Mouse (Mus musculus): ENCODE measurements around the gene Fam107b. TPM values are rescaled to one million over a fixed set of nuclear protein-coding genes. Genes with fewer than 3 reads are reported as not detected.
"Not testable (repeated sequence)": the region's sequence is repeated elsewhere in the genome, so short reads cannot be mapped to it uniquely, and the experiment has no call there.

Gene Fam107b
- polyA plus RNA-seq, 1 experiment from 2014 or later, result 34.4 TPM

DNA sequence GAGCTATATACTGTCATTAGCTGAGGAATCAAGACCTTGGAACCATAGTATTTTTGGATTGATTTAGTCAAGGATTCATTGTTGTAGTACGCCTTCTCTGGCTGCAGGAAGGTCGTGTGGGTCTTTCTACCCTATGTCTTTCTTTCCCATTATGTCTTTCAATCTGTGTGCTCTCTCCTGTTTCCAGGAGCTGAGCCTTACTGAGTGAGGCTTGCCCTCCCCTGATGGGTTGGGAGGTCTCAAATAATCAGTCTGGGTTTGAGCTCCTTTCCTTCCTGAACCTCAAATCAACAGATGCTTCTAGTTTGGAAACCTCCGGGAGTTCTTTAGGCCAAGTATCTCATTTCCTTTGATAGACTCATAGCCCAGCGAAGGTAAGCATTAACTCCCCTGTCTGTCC, 119.9 kb downstream of the Fam107b start:
- H3K4me3 ChIP-seq (ENCODE audit: low read length), result no peak overlapping the region
- no peak for ATAC-seq (replicated peaks; ENCODE audit: extremely low read depth, insufficient read depth, low FRiP score)
- no peaks in the 10 kb centered on the region for H3K27me3 ChIP-seq (ENCODE audit: control insufficient read depth, insufficient read depth, low read length)
- no peaks in the 10 kb centered on the region for H3K36me3 ChIP-seq (ENCODE audit: control insufficient read depth, insufficient read depth)
- 72% methylated on average over 4 of the region's 4 CpGs for WGBS
- no peaks in the 10 kb centered on the region for H3K9me3 ChIP-seq (replicated peaks; ENCODE audit: control insufficient read depth, low read length)
- no peak overlapping the region for H3K9ac ChIP-seq (ENCODE audit: low read length)
- no peaks in the 10 kb centered on the region for H3K4me1 ChIP-seq (ENCODE audit: control insufficient read depth, insufficient read depth, low read length)
- H3K27ac ChIP-seq (ENCODE audit: low read length), result no peak overlapping the region
- H3K4me2 ChIP-seq (ENCODE audit: low read depth, low read length), result no peak overlapping the region

DNA sequence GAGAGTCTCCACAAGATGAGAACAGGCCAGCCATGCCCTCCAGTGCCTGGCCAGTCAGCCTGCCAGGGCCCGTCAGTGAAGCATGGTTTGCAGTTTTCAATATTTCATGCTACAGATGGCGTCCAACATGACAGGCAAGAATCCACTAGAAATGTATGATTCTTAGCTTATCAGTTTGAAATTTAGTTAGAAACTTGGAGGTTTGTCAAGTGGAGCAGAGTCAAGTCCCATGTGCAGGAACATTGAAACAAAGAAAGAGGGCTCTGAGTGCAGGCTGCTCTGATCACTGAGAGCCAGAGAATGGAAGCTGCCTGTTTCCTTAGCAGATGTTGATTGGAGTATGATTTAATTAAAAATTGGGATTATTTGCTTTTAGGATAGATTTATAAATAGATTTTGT, 122.5 kb downstream of the Fam107b start:
- H3K27me3 ChIP-seq (ENCODE audit: control insufficient read depth, insufficient read depth, low read length), result no peaks in the 10 kb centered on the region
- no peak for ATAC-seq (replicated peaks; ENCODE audit: extremely low read depth, insufficient read depth, low FRiP score)

DNA sequence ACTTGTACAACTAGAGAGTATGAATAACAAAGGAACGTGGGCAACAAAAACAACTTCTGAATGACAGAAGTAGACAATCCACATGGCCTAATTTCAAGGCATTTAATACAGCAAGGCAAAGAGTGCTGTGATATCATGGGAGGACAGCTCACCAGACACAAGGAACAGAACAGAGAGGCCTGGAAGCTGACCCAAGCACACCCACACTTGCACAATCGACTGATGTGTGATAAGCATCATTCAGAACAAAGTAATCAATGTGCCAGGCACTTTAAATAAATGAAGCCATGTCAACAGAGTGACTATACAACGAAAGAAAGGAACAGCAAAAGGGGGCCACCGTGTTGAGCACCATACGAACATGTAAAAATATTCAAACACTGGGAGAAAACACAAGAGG, 125.6 kb downstream of the Fam107b start:
- Histone ChIP-seq H3K27me3 (ENCODE audit: control insufficient read depth, insufficient read depth, low read length) (no peaks in the 10 kb centered on the region), H3K4me3 (ENCODE audit: low read length) (no peak overlapping the region), H3K27ac (ENCODE audit: low read length) (no peak overlapping the region), H3K9me3 (replicated peaks; ENCODE audit: control insufficient read depth, low read length) (no peaks in the 10 kb centered on the region), H3K4me2 (ENCODE audit: low read depth, low read length) (no peak overlapping the region), H3K4me1 (ENCODE audit: control insufficient read depth, insufficient read depth, low read length) (no peaks in the 10 kb centered on the region), H3K9ac (ENCODE audit: low read length) (no peak overlapping the region), H3K36me3 (ENCODE audit: control insufficient read depth, insufficient read depth) (no peaks in the 10 kb centered on the region)
- WGBS, result 71% methylated on average over 5 of the region's 5 CpGs
- ATAC-seq (replicated peaks; ENCODE audit: extremely low read depth, insufficient read depth, low FRiP score), result no peak

More for the DNA sequence above, 122.5 kb downstream of the Fam107b start:
- H3K9me3 ChIP-seq (replicated peaks; ENCODE audit: control insufficient read depth, low read length), result no peaks in the 10 kb centered on the region
- H3K4me2 ChIP-seq (ENCODE audit: low read depth, low read length), result no peak overlapping the region
- no peak overlapping the region for H3K27ac ChIP-seq (ENCODE audit: low read length)
- no peaks in the 10 kb centered on the region for H3K4me1 ChIP-seq (ENCODE audit: control insufficient read depth, insufficient read depth, low read length)
- no peak overlapping the region for H3K9ac ChIP-seq (ENCODE audit: low read length)
- 74% methylated on average over 2 of the region's 2 CpGs for WGBS
- no peaks in the 10 kb centered on the region for H3K36me3 ChIP-seq (ENCODE audit: control insufficient read depth, insufficient read depth)
- no peak overlapping the region for H3K4me3 ChIP-seq (ENCODE audit: low read length)

DNA sequence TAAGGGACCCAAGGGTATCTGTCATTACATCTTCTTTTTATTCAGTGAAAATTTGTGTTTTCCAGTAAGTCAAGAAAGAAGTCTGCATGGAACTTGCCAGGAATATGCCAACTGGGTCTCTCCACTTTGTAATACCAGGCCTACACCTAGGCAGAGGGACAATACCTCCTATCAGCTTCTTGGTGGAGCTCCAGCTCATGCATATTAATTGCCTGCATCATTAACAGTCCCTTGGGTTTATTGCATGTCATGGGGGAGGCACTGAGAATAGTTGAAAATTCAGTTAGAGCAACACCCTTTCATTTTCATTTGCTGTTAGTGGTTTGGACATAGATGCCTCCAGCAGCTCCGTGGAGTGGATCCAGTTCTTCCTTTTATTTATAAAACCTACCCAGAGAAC, 130.1 kb downstream of the Fam107b start:
- ATAC-seq (replicated peaks; ENCODE audit: extremely low read depth, insufficient read depth, low FRiP score), result no peak

DNA sequence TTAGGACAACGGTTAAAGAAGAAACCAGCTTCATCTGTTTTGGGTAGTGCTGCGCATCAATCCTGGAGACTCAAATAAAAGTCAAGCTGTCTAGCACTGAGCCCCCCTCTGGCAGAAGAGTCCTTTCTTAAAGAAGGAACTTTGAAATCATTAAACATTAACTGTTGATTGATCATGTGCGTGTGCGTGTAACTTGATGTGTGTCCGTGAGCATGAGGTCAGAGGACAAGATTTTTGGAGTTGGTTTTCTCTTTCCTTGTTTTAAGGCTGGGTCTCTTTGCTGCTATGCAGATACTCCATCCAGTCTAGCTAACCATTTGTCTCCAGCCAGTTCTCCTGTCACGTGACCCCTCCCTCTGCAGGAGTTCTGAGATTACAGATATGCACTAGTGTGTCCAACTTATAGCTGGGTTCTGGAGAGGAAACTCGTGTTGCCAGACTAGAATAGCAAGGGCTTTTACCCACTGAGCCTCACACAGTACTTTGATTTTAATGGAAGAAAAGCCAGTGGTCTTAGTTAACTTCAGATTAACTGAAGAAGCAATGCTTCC, 132.4 kb downstream of the Fam107b start:
- no peak overlapping the region for H3K4me3 ChIP-seq (ENCODE audit: low read length)
- no peaks in the 10 kb centered on the region for H3K9me3 ChIP-seq (replicated peaks; ENCODE audit: control insufficient read depth, low read length)
- no peak overlapping the region for H3K4me2 ChIP-seq (ENCODE audit: low read depth, low read length)
- ATAC-seq (replicated peaks; ENCODE audit: extremely low read depth, insufficient read depth, low FRiP score), result no peak
- H3K4me1 ChIP-seq (ENCODE audit: control insufficient read depth, insufficient read depth, low read length), result no peaks in the 10 kb centered on the region
- H3K36me3 ChIP-seq (ENCODE audit: control insufficient read depth, insufficient read depth), result no peaks in the 10 kb centered on the region
- 75% methylated on average over 7 of the region's 7 CpGs for WGBS
- H3K9ac ChIP-seq (ENCODE audit: low read length), result no peak overlapping the region
- no peaks in the 10 kb centered on the region for H3K27me3 ChIP-seq (ENCODE audit: control insufficient read depth, insufficient read depth, low read length)
- H3K27ac ChIP-seq (ENCODE audit: low read length), result no peak overlapping the region

More for the DNA sequence above, 130.1 kb downstream of the Fam107b start:
- Histone ChIP-seq H3K4me3 (ENCODE audit: low read length) (no peak overlapping the region), H3K4me1 (ENCODE audit: control insufficient read depth, insufficient read depth, low read length) (no peaks in the 10 kb centered on the region), H3K27me3 (ENCODE audit: control insufficient read depth, insufficient read depth, low read length) (no peaks in the 10 kb centered on the region), H3K4me2 (ENCODE audit: low read depth, low read length) (no peak overlapping the region), H3K36me3 (ENCODE audit: control insufficient read depth, insufficient read depth) (no peaks in the 10 kb centered on the region), H3K9me3 (replicated peaks; ENCODE audit: control insufficient read depth, low read length) (no peaks in the 10 kb centered on the region), H3K27ac (ENCODE audit: low read length) (peak overlapping the region; percentile 50), H3K9ac (ENCODE audit: low read length) (no peak overlapping the region)
- 69% methylated on average over 1 of the region's 1 CpGs for WGBS

DNA sequence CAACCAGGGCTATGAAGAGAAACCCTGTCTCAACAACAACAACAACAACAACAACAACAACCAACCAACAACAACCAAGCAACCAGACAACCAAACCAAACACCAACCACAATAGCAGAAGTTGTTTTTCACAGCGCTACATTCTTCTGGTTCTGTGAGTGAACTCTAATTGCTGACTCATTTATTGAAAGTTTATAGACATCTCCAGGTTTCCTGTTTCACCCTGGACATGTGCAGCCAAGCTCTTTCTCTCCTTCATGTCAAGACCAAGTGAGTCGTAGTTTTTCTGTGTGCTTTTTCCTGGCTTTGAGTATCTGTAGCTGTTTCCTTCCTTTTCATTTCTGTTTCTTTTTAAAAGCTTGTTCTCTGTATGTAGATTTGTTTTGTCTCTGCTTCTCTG, 133.5 kb downstream of the Fam107b start:
- no peaks in the 10 kb centered on the region for H3K36me3 ChIP-seq (ENCODE audit: control insufficient read depth, insufficient read depth)
- no peaks in the 10 kb centered on the region for H3K4me1 ChIP-seq (ENCODE audit: control insufficient read depth, insufficient read depth, low read length)
- no peak for ATAC-seq (replicated peaks; ENCODE audit: extremely low read depth, insufficient read depth, low FRiP score)
- no peaks in the 10 kb centered on the region for H3K27me3 ChIP-seq (ENCODE audit: control insufficient read depth, insufficient read depth, low read length)
- no peak overlapping the region for H3K4me3 ChIP-seq (ENCODE audit: low read length)
- no peaks in the 10 kb centered on the region for H3K9me3 ChIP-seq (replicated peaks; ENCODE audit: control insufficient read depth, low read length)
- H3K9ac ChIP-seq (ENCODE audit: low read length), result no peak overlapping the region
- H3K27ac ChIP-seq (ENCODE audit: low read length), result no peak overlapping the region
- H3K4me2 ChIP-seq (ENCODE audit: low read depth, low read length), result no peak overlapping the region
- 66% methylated on average over 2 of the region's 2 CpGs for WGBS

DNA sequence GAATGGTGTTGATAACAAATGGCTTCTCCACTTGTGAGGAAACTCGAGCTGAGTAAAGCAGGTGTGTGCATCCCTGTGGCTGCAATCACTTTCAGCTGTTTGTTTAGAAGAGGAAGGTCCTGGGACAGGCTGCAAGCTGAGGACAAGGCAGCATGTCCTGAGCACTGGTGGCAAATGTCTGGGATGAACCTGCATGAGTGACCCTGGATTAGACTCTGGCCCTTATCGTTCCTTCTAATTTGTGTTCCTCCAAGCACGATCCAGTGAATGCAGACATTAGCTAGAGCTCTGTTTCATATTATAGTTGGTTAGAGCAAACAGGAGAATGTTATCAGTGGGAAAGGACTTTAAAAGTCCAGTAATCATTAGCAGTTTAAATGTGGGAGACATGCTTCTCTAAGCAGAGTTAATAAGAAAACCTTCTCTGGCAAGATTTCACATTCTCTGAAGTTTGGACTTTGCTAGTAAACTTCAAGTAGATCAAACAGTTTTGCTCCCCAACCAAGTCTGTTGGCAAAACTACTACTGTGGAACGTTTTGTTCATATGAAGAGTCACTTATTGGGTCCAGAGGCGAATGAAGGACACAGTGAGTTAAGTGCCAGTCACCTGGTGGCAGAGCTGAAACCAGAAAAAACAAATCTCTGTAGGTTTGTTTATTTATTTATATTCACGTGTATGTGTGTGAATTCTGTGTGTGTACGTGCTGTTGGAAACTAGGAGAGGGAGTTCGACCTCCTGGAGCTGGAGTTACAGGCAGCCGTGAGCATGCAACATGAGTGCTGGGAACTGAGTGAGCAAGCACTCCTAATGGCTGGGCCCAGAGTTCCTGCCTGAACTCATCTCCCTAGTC, 134.2 kb downstream of the Fam107b start:
- no peaks in the 10 kb centered on the region for H3K27me3 ChIP-seq (ENCODE audit: control insufficient read depth, insufficient read depth, low read length)
- no peaks in the 10 kb centered on the region for H3K36me3 ChIP-seq (ENCODE audit: control insufficient read depth, insufficient read depth)
- H3K4me3 ChIP-seq (ENCODE audit: low read length), result no peak overlapping the region
- ATAC-seq (replicated peaks; ENCODE audit: extremely low read depth, insufficient read depth, low FRiP score), result no peak
- H3K4me1 ChIP-seq (ENCODE audit: control insufficient read depth, insufficient read depth, low read length), result no peaks in the 10 kb centered on the region
- no peak overlapping the region for H3K27ac ChIP-seq (ENCODE audit: low read length)
- whole genome bisulfite sequencing, result 64% methylated on average over 9 of the region's 9 CpGs
- no peaks in the 10 kb centered on the region for H3K9me3 ChIP-seq (replicated peaks; ENCODE audit: control insufficient read depth, low read length)
- H3K9ac ChIP-seq (ENCODE audit: low read length), result no peak overlapping the region
- H3K4me2 ChIP-seq (ENCODE audit: low read depth, low read length), result no peak overlapping the region

DNA sequence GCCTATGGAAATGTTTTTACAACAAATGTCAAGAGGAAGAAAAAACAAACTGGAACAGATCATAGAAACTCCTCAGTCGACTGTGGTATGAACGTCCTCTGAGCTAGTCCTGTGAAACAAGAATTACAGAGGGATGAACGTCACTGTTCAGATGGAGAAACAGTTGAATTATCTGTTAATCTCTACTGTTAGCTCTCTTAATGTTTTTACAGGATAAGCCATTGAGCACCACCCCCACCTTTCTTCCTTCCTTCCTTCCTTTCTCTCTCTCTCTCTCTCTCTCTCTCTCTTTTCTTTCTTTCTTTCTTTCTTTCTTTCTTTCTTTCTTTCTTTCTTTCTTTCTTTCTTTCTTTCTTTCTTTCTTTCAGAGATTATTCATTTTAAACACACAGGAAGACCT, 135.0 kb downstream of the Fam107b start:
- H3K9ac ChIP-seq (ENCODE audit: low read length); ATAC-seq (replicated peaks; ENCODE audit: extremely low read depth, insufficient read depth, low FRiP score); H3K27me3 ChIP-seq (ENCODE audit: control insufficient read depth, insufficient read depth, low read length); H3K4me3 ChIP-seq (ENCODE audit: low read length); H3K9me3 ChIP-seq (replicated peaks; ENCODE audit: control insufficient read depth, low read length); H3K36me3 ChIP-seq (ENCODE audit: control insufficient read depth, insufficient read depth); H3K27ac ChIP-seq (ENCODE audit: low read length); H3K4me1 ChIP-seq (ENCODE audit: control insufficient read depth, insufficient read depth, low read length); H3K4me2 ChIP-seq (ENCODE audit: low read depth, low read length): not testable (repeated sequence)
- WGBS, result 41% methylated on average over 3 of the region's 3 CpGs

DNA sequence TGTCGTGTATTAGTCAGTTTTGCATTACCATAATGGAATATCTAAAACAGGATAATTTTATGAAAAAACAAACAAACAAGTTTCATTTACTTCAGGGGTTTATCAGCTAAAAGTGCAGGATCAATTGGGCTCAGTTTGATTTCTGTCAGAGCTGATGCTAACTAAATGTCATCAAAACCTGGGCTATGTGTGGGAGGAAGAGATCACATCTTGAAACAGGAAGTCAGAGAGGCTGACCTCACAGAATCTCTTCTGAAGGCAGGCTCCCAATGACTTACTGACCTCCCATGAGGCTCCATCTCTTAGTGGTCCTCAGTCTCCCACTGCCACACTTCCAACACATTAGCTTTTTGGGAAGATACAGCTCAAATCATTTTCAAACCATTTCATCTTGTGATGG, 136.9 kb downstream of the Fam107b start:
- Histone ChIP-seq H3K4me2 (ENCODE audit: low read depth, low read length) (no peak overlapping the region), H3K4me3 (ENCODE audit: low read length) (no peak overlapping the region), H3K9ac (ENCODE audit: low read length) (no peak overlapping the region), H3K27me3 (ENCODE audit: control insufficient read depth, insufficient read depth, low read length) (no peaks in the 10 kb centered on the region), H3K4me1 (ENCODE audit: control insufficient read depth, insufficient read depth, low read length) (no peaks in the 10 kb centered on the region), H3K27ac (ENCODE audit: low read length) (no peak overlapping the region), H3K36me3 (ENCODE audit: control insufficient read depth, insufficient read depth) (no peaks in the 10 kb centered on the region), H3K9me3 (replicated peaks; ENCODE audit: control insufficient read depth, low read length) (no peaks in the 10 kb centered on the region)
- WGBS, result 70% methylated on average over 1 of the region's 1 CpGs
- no peak for ATAC-seq (replicated peaks; ENCODE audit: extremely low read depth, insufficient read depth, low FRiP score)
